Mouse (Mus musculus): ENCODE measurements at regions not wholly inside any gene's neighbourhood (a gene's known extent, or its start where the extent isn't known, plus 50 kb on each side); places are given as distances from the start of the nearest gene placed in this dataset.

GRCm38 (mm10) chr14:105644428-105644827 is 252.2 kb downstream of the Spry2 start:
- no peak for TF ChIP-seq MXI1 (IDR thresholded peaks at IDR 0.05; ENCODE audit: low read depth, low read length)
- TF ChIP-seq ZKSCAN1 (IDR thresholded peaks at IDR 0.05; ENCODE audit: borderline replicate concordance, low read depth, low read length): no peak
- no peak for TF ChIP-seq CTCF (conservative IDR thresholded peaks at IDR 0.05 in 1 of 2, IDR thresholded peaks at IDR 0.05 in 1 of 2; ENCODE audit: low read depth in 2 of 2, low read length in 2 of 2)

Data from CH12.LX (cell line).